Mouse (Mus musculus): ENCODE results near the gene Ctnnd1. TPM values are rescaled to one million over a fixed set of nuclear protein-coding genes. Genes with fewer than 3 reads are reported as not detected.
A peak's percentile ranks its signal among the peaks of the same experiment; 100 is the strongest.

Ctnnd1 gene
- total RNA-seq, 2 experiments from 2014 or later: 56.8 to 66.1 TPM

- DNase-seq (ENCODE audit: low spot score in 2 of 2): no peak
- intact Hi-C loops (cut with DNase I): loop anchor here (5.0 kb wide), 1 partner anchor 33 kb away; the partner anchor contains the start of gene Ctnnd1
Measured at GRCm38 (mm10) chr2:84619646-84620340, 30.8 kb downstream of the Ctnnd1 start.

- DNase-seq (ENCODE audit: low spot score in 2 of 2): no peak
- intact Hi-C loops (cut with DNase I): loop anchor here (5.0 kb wide), 1 partner anchor 33 kb away; the partner anchor contains the start of gene Ctnnd1
Measured at GRCm38 (mm10) chr2:84618914-84619313, 31.7 kb downstream of the Ctnnd1 start.

- intact Hi-C loops (cut with DNase I): loop anchor here (5.0 kb wide), 1 partner anchor 34 kb away; the partner anchor contains the start of gene Ctnnd1
- DNase-seq (ENCODE audit: low spot score in 2 of 2): no peak
Measured at GRCm38 (mm10) chr2:84617637-84618515, 32.7 kb downstream of the Ctnnd1 start.

- intact Hi-C loops (cut with DNase I): no loop called here
- DNase-seq (ENCODE audit: low spot score in 2 of 2): no peak
Measured at GRCm38 (mm10) chr2:84612764-84613163, 37.8 kb downstream of the Ctnnd1 start.

- intact Hi-C loops (cut with DNase I): no loop called here
- no peak for DNase-seq (ENCODE audit: low spot score in 2 of 2)
Measured at GRCm38 (mm10) chr2:84607842-84608241, 42.7 kb downstream of the Ctnnd1 start.

GRCm38 (mm10) chr2:84600977-84601376 lies 49.6 kb downstream of the Ctnnd1 start:
- DNase-seq (ENCODE audit: low spot score in 2 of 2): no peak
- intact Hi-C loops (cut with DNase I): no loop called here

- intact Hi-C loops (cut with DNase I): no loop called here
- no peak for DNase-seq (ENCODE audit: low spot score in 2 of 2)
Measured at GRCm38 (mm10) chr2:84599270-84599888, 51.2 kb downstream of the Ctnnd1 start.

- intact Hi-C loops (cut with DNase I): no loop called here
- no peak for DNase-seq (ENCODE audit: low spot score in 2 of 2)
Measured at GRCm38 (mm10) chr2:84597123-84597522, 53.4 kb downstream of the Ctnnd1 start.

- intact Hi-C loops (cut with DNase I): no loop called here
- DNase-seq (ENCODE audit: low spot score in 2 of 2): no peak
Measured at GRCm38 (mm10) chr2:84592801-84593200, 57.8 kb downstream of the Ctnnd1 start.

GRCm38 (mm10) chr2:84585700-84586099 lies 64.9 kb downstream of the Ctnnd1 start:
- intact Hi-C loops (cut with DNase I): no loop called here
- DNase-seq (ENCODE audit: low spot score in 2 of 2): no peak

- no peak for DNase-seq (ENCODE audit: low spot score in 2 of 2)
- intact Hi-C loops (cut with DNase I): no loop called here
Measured at GRCm38 (mm10) chr2:84582286-84582685, 68.3 kb downstream of the Ctnnd1 start.

- intact Hi-C loops (cut with DNase I): no loop called here
Measured at GRCm38 (mm10) chr2:84581208-84581607, 69.4 kb downstream of the Ctnnd1 start.

GRCm38 (mm10) chr2:84579311-84579710 lies 71.3 kb downstream of the Ctnnd1 start:
- intact Hi-C loops (cut with DNase I): no loop called here
- DNase-seq (ENCODE audit: low spot score in 2 of 2): no peak

More at GRCm38 (mm10) chr2:84581208-84581607, 69.4 kb downstream of the Ctnnd1 start:
- DNase-seq (ENCODE audit: low spot score in 2 of 2): no peak

GRCm38 (mm10) chr2:84574130-84574529 lies 76.4 kb downstream of the Ctnnd1 start:
- peak; percentile 59 to 66 for DNase-seq (ENCODE audit: low spot score in 2 of 2)
- intact Hi-C loops (cut with DNase I): no loop called here

- intact Hi-C loops (cut with DNase I): loop anchor here (5.0 kb wide), 1 partner anchor 45 kb away; no protein-coding TSS in a partner anchor
- DNase-seq (ENCODE audit: low spot score in 2 of 2): peak; percentile 58 to 67
Measured at GRCm38 (mm10) chr2:84556888-84557514, 93.6 kb downstream of the Ctnnd1 start.

GRCm38 (mm10) chr2:84551390-84552100 lies 99.0 kb downstream of the Ctnnd1 start:
- intact Hi-C loops (cut with DNase I): no loop called here
- no peak for DNase-seq (ENCODE audit: low spot score in 2 of 2)
